Comparison of ENCODE assay signal across 39 mouse cellular contexts in the genomic region with DNA sequence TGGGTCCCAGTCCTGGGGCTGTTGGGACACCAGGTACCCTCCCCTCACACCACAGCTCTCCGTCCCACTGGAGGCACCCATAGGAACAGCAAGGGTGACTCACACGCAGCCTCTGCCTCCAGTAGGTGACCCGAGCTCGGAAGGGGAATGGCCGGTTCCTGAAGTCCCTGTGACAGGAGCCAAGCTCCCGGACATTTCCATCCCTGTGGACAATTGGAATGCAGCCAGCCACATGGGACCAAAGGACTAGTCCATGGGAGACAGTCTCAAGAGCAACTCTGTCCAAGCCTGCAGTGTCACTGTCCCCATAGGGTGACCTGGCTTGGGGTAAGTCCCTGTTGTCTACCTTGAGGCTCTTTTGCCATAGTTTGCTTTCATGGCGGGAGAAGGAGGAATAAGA. TPM values are rescaled to one million over a fixed set of nuclear protein-coding genes. Genes with fewer than 3 reads are reported as not detected.
"Had no signal": no experiment of that assay in that cellular context is flagged by ENCODE, and none has a peak within 500 bp of the region (broad histone marks: within the 10 kb centered on the region; RNA-seq: fewer than 3 reads in every experiment).

No protein-coding gene starts in this region.

- H3K36me3 ChIP-seq: heart, embryonic 10.5 days; heart, embryonic 13.5 days; heart, embryonic 15.5 days; hindbrain, embryonic 13.5 days; hindbrain, embryonic 15.5 days; limb, embryonic 13.5 days; limb, embryonic 15.5 days; liver, embryonic 12.5 days had no signal

- DNase-seq: gastrocnemius, adult 2 months; gastrocnemius, postnatal 10 days; gastrocnemius, postnatal 25 days; heart, adult 18-20 months; kidney, adult 11 months; kidney, postnatal 10 days; layer of hippocampus, adult 9-11 months; layer of hippocampus, postnatal 36 days; left cerebral cortex, postnatal 4 days had no signal

- H3K4me3 ChIP-seq: gastrocnemius, adult 2 months; heart, embryonic 10.5 days; heart, embryonic 13.5 days; heart, embryonic 15.5 days; hindbrain, embryonic 13.5 days; hindbrain, embryonic 15.5 days; limb, embryonic 13.5 days; limb, embryonic 15.5 days; liver, embryonic 12.5 days had no signal

- H3K27me3 ChIP-seq: hindbrain, embryonic 13.5 days; hindbrain, embryonic 15.5 days; limb, embryonic 13.5 days; limb, embryonic 15.5 days had no signal

- H3K4me1 ChIP-seq: hindbrain, embryonic 13.5 days; hindbrain, embryonic 15.5 days; limb, embryonic 13.5 days; limb, embryonic 15.5 days had no signal

- H3K27ac ChIP-seq: gastrocnemius, adult 2 months; heart, embryonic 10.5 days; heart, embryonic 13.5 days; heart, embryonic 15.5 days; hindbrain, embryonic 13.5 days; hindbrain, embryonic 15.5 days; hindbrain, postnatal 0 days; limb, embryonic 13.5 days; limb, embryonic 15.5 days; liver, embryonic 12.5 days; liver, embryonic 14.5 days had no signal

- H3K9ac ChIP-seq: heart, embryonic 13.5 days; heart, embryonic 15.5 days; hindbrain, embryonic 13.5 days; hindbrain, embryonic 15.5 days; limb, embryonic 13.5 days; limb, embryonic 15.5 days; liver, embryonic 12.5 days; liver, embryonic 14.5 days had no signal

RNA-seq across cellular contexts. Expression of gene Lman1l, which starts 6.6 kb away (rescaled TPM):
- total RNA-seq: gastrocnemius, adult 2 months; gastrocnemius, postnatal 10 days; gastrocnemius, postnatal 25 days; gastrocnemius, postnatal 4 days; heart, postnatal 25 days; hematopoietic stem cell, adult 5-6 weeks; hindbrain, postnatal 0 days; layer of hippocampus, adult 18-20 months; layer of hippocampus, adult 8-10 months; layer of hippocampus, postnatal 14 days; layer of hippocampus, postnatal 36 days; left cerebral cortex, adult 18-20 months; left cerebral cortex, adult 8-10 months; left cerebral cortex, postnatal 10 days; left cerebral cortex, postnatal 25 days; liver, adult 2 months had no signal
- polyA plus RNA-seq: heart, embryonic 10.5 days; heart, embryonic 13.5 days; heart, embryonic 15.5 days; heart, postnatal 0 days; hindbrain, embryonic 11.5 days; hindbrain, embryonic 13.5 days; hindbrain, embryonic 15.5 days; hindbrain, postnatal 0 days; intestine, embryonic 14.5 days; intestine, embryonic 16.5 days; kidney, embryonic 14.5 days; kidney, embryonic 16.5 days; limb, embryonic 11.5 days; limb, embryonic 13.5 days; limb, embryonic 15.5 days; liver, adult 2 months; liver, embryonic 12.5 days; liver, embryonic 14.5 days; liver, embryonic 16.5 days had no signal

RNA-seq across cellular contexts. Expression of gene Cplx3, which starts 7.9 kb away (rescaled TPM):
- total RNA-seq: gastrocnemius, adult 2 months; gastrocnemius, postnatal 10 days; gastrocnemius, postnatal 25 days; gastrocnemius, postnatal 4 days; heart, adult 18-20 months; heart, postnatal 25 days; liver, adult 2 months had no signal
- polyA plus RNA-seq: heart, embryonic 13.5 days; heart, embryonic 15.5 days; intestine, embryonic 14.5 days; intestine, embryonic 16.5 days; kidney, embryonic 14.5 days; kidney, embryonic 16.5 days; large intestine, adult 2 months; limb, embryonic 11.5 days; limb, embryonic 13.5 days; limb, embryonic 15.5 days; liver, adult 2 months; liver, embryonic 12.5 days; liver, embryonic 14.5 days; liver, embryonic 16.5 days had no signal
